Mouse (Mus musculus) spleen, adult 2 months (tissue): ENCODE measurements at regions not wholly inside any gene's neighbourhood (a gene's known extent, or its start where the extent isn't known, plus 50 kb on each side); places are given as distances from the start of the nearest gene placed in this dataset.

Source experiments
- CTCF ChIP-seq: fragments of 200-500 bp; IDR thresholded peaks from 2 replicates; pipeline ENCODE4 v1.5.1; 2011; ENCODE audit warnings: mild to moderate bottlenecking, inconsistent platforms; ENCODE audit not compliant: insufficient read depth, insufficient read length, insufficient replicate concordance; ENCODE audit errors: extremely low read depth
- POLR2A ChIP-seq: fragments of 200-500 bp; IDR thresholded peaks from 2 replicates; pipeline ENCODE4 v1.6.1; 2011; ENCODE audit warnings: low read depth, low read length, inconsistent platforms

DNA sequence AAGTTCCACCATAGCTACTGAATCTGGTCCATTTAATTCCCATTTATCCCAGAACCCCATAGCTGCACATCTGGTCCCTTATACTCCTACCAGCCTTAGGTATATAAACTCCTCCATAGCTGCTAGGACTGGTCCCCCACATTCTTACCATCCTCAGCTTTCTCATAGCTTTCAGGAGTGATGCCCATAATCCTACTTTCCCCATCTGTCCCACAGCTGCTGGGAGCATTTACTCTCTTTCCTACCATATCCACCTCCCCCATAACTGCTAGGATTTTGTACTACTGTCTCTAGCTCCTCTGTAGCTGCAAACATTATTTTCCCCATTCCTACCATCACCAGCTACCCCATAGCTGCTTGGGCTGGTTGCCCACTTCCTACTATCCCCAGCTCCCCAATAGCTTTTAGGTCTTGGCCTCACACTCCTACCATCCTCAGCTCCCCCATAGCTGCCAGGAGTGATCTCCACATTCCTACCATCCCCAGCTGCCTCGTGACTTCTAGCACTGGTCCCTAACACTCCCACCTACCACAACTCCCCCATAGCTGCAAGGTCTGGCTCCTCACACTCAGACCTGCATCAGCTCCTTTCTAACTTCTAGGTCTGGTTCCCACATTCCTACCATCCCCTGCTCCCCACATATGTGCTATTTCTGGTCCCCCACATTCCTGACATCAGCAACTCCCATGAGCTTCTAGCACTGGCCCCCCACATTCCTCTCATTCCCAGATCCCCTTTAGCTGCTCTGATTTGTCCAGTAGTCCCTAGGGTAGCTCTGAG is 106.5 kb downstream of the Tmem121 start:
- TF ChIP-seq CTCF (no peak), POLR2A (no peak)
